Comparison of ENCODE assay signal across 10 mouse cellular contexts in the genomic region with DNA sequence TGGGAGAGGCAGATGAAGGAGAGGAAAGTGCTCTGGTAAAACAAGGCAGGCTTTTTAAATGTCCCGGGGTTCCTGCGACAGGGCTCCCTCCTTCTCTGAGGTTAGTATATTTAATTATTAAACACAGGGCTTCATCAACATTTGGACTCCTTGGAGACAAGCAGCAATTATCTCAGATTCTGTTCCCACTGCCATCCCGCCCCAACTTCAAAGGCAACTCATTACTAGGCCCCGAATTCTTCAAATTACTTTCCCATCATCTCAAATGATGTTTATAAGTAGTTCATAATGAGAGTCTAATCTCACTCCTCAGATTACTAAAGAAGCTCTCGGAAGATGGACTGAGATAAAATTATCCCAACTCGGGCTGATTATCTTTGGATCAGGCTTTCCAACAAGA.
"Had no signal": no experiment of that assay in that cellular context is flagged by ENCODE, and none has a peak within 500 bp of the region (broad histone marks: within the 10 kb centered on the region; RNA-seq: fewer than 3 reads in every experiment).

No protein-coding gene starts in this region.

- H3K9me3 ChIP-seq: limb, embryonic 13.5 days had no signal

- H3K27ac ChIP-seq: limb, embryonic 13.5 days; liver, embryonic 14.5 days had no signal

- H3K4me2 ChIP-seq: limb, embryonic 13.5 days had no signal

- DNase-seq: kidney, adult 18-20 months; kidney, postnatal 10 days; left cerebral cortex, postnatal 4 days; lung, adult 18-20 months; right cerebral cortex, adult 18-20 months; right cerebral cortex, postnatal 25 days; thymus, postnatal 36 days had no signal

- H3K36me3 ChIP-seq: limb, embryonic 13.5 days had no signal

- H3K4me3 ChIP-seq: limb, embryonic 13.5 days; myocyte had no signal

- H3K9ac ChIP-seq: limb, embryonic 13.5 days; liver, embryonic 14.5 days had no signal
